Mouse (Mus musculus) Patski (cell line): ENCODE results near the gene Olfr465-ps1. TPM values are rescaled to one million over a fixed set of nuclear protein-coding genes. Genes with fewer than 3 reads are reported as not detected.

Experiments used
- ATAC-seq: fragments of 100-300 bp; one replicate; pipeline ENCODE4 v1.8.0; 2021
- CTCF ChIA-PET: fragments of 350-600 bp; sonication (Branson Sonifier 250); formaldehyde crosslinking; loops from one replicate; lab custom pipeline; 2022; ENCODE audit warnings: inconsistent platforms; lab: Charles Lee
- POLR2A ChIA-PET: fragments of 350-600 bp; sonication (Branson Sonifier 250); formaldehyde crosslinking; loops from one replicate; lab custom pipeline; 2022; ENCODE audit warnings: antibody characterized with exemption, inconsistent platforms; lab: Charles Lee
- DNase-seq: peaks from one replicate; pipeline ENCODE4 v3.0.0-alpha.2; 2011; ENCODE audit warnings: low read depth, low spot score
- H3K27me3 ChIP-seq: fragments of 371-371 bp; one replicate; pipeline ENCODE4 v1.5.1; 2021
- CTCF ChIP-seq: fragments of 100-300 bp; IDR thresholded peaks from one replicate; pipeline ENCODE4 v1.5.1; 2021
- in situ Hi-C: fragments of 300-500 bp; cut with MboI; formaldehyde crosslinking; loops from 3 replicates; pipeline ENCODE4 v1.11.1; 2018; ENCODE audit warnings: low pct_unique_long_range_greater_than_20kb, mixed read lengths
- polyA plus RNA-seq: library from polyadenylated mRNA; unstranded; gene quantifications from one replicate; pipeline ENCODE4 v1.2.3, GENCODE M21; 2021

Olfr465-ps1 gene
- polyA plus RNA-seq, 1 experiment from 2014 or later, result not detected

DNA sequence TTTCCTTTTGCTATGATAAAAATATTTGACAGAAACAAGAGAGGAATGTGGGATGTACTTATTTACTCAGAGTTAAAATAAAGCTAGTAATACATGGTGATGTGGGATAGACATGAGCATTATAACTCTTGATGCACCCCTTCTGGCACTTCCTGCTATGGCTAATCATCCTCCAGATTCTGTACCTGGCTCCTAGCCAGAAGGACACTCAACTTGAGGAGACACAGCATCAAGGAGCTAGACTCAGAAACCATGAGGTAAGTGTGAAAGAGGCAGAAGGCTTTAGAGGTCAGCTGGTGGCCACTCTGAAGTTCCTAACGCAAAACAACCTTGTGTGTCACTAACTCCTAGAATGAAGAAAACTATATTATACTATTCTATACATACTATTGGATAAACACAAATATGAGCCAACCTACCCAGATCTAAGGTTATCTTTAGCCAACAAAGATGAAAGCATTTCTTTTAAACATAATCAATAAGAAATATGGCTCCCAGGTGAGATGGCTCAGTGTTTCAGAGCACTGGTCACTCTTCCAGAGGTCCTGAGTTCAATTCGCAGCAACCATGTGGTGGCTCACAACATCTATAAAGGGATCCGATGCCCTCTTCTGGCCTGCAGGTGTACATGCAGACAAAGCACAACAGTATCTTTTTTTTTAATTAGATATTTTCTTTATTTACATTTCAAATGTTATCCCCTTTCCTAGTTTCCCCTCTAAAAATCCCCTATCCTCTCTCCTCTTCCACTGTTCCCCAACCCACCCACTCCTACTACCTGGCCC, 10.6 kb upstream of the Olfr465-ps1 start:
- H3K27me3 ChIP-seq, result peaks cover 6% of the 10 kb centered on the region
- POLR2A ChIA-PET, result no interaction called here
- CTCF ChIA-PET, result interaction anchor here (0.9 to 2.0 kb wide), 4 partner anchors 9 to 680 kb away, joined by 3 to 5 read pairs (median 3); no protein-coding TSS in a partner anchor
- no peak for DNase-seq
- peak; percentile 61 for TF ChIP-seq CTCF
- ATAC-seq, result peak; percentile 35
- in situ Hi-C loops, result loop anchor here (5.0 to 10.0 kb wide), 3 partner anchors 92 to 812 kb away; partner anchors contain the start of genes Aaed1 and Spata31d1c

DNA sequence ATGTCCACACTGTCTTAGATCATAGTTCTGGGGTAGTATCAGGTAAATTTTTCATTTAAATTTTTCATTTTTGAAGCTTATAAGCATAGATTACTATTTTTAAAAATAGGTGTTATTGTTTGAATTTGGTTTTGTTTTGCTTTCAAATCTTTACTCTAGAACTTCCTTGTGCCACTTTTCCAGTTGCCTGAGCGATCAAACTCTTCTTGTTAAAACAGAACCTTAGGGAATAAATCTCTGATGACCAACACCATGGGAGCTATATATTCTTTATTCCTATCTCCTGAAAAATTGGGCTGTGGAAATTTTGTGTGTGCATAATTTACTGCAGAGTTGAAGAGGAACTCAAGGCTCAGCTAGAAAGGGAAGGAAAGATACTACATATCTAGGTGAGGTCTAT, 12.1 kb downstream of the Olfr465-ps1 start, which contains the start of gene Olfr466:
Gene Olfr466 (plus strand): TSS at position 301 of the 400 bp plus-strand sequence.
- no peak for DNase-seq
- no peak for TF ChIP-seq CTCF
- peaks cover 9% of the 10 kb centered on the region for H3K27me3 ChIP-seq
- in situ Hi-C loops, result no loop called here
- ATAC-seq, result no peak
- POLR2A ChIA-PET, result no interaction called here
- CTCF ChIA-PET, result no interaction called here

DNA sequence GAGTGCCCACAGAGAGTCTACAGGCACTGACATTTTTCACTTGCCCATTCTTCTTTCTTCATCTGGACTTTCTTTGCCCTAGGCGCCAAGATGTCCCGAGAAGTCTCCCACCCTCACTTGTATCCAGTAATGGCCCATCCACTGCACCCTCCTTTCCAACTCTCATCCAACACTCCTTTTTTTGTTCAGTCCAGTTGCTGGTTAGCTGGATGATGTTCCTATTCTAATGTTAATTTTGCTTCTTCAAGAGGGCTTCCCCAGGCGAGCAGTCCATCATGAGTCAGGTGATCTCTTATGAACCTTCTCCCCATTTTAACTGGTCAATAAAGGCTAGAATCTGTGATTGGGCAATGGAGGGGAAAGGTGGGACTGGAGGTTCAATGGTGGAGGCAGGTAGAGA, 36.2 kb downstream of the Olfr465-ps1 start:
- no peaks in the 10 kb centered on the region for H3K27me3 ChIP-seq
- POLR2A ChIA-PET, result no interaction called here
- no peak for TF ChIP-seq CTCF
- in situ Hi-C loops, result no loop called here
- DNase-seq (no peak), ATAC-seq (no peak)
- CTCF ChIA-PET, result no interaction called here

DNA sequence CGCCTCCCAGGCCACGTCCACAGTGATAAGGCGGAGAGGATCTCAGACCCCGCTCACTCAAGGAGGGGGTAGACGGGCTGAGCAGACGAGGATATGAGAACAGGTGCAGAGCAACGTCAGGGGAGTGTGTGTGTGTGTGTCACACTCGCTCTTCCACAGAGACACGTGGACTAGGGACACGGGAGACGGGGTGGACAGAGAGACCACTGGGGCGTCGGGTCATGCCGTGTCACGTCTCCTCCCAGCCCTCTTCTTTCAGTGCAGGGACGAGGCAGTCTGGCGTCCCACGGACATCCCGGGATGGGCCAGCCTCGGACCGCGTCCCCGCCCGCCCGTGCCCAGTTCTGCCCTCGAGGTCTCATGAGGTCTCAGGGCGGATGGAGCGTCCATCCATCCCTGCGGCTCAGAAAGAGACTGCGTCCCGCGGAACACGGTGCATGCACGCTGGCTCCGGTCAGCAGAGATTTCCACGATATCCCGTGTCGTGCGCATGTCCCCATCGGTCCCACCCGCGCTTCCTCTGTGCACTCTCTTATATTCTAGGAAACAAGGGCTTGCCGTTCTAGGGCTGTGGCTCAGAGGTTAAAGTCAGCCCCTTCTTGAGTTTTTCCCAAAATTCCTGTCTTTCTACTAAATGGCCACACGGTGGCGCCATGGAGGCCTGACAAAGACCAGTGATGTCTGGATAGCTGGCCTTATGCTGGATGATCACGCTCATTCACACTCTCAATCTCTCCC, 38.0 kb downstream of the Olfr465-ps1 start:
- ChIA-PET POLR2A (no interaction called here), CTCF (no interaction called here)
- ATAC-seq (no peak), DNase-seq (no peak)
- peak; percentile 56 for TF ChIP-seq CTCF
- H3K27me3 ChIP-seq, result no peaks in the 10 kb centered on the region
- in situ Hi-C loops, result no loop called here

DNA sequence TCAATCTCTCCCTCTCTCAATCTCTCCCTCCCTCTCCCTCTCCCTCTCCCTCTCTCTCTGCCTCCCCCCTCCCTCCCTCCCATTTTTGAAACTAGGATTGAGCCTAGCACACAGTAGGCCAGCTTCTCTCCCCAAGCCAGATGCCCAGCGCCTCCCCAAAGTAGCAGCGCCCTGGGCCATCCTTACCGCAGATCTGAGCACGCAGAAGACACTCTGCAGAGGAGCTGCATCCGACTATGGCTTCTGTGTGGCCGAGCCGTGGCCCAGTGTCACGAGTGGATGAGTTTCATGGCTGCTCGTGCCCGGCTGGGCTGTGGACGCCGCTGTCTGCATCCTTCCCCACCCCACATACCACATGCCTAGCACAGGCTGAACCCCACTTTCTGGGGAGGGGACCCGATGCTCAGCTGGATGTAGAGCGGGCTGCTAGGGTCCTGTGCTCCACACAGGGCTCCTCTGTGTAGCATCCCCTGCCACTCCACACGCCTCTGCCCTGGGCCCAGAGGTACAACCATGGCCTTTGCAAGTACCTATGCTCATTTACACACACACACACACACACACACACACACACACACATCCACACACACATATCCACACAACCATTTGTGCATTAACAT, 38.7 kb downstream of the Olfr465-ps1 start:
- ATAC-seq (no peak), DNase-seq (no peak)
- CTCF ChIA-PET, result no interaction called here
- POLR2A ChIA-PET, result no interaction called here
- in situ Hi-C loops, result no loop called here
- no peak for TF ChIP-seq CTCF
- H3K27me3 ChIP-seq, result no peaks in the 10 kb centered on the region

Other genes with a start within 250 kb of the Olfr465-ps1 start
- not detected for gene Cntnap3, start 234.1 kb upstream of the Olfr465-ps1 start, polyA plus RNA-seq
- gene Spata31, start 220.7 kb upstream of the Olfr465-ps1 start, polyA plus RNA-seq, result not detected
- not detected for gene Spata31d1c, start 105.0 kb upstream of the Olfr465-ps1 start, polyA plus RNA-seq
- not detected for gene Prss47, start 85.3 kb upstream of the Olfr465-ps1 start, polyA plus RNA-seq
- gene Mfsd14b, start 25.1 kb upstream of the Olfr465-ps1 start, polyA plus RNA-seq, result 33.1 TPM
- not detected for gene Olfr466, start 12.2 kb downstream of the Olfr465-ps1 start, polyA plus RNA-seq
- gene Nlrp4f, start 67.9 kb downstream of the Olfr465-ps1 start, polyA plus RNA-seq, result not detected
- gene Gm10775, start 121.5 kb downstream of the Olfr465-ps1 start, polyA plus RNA-seq, result not detected
- 26.6 TPM for gene Zfp369, start 140.7 kb downstream of the Olfr465-ps1 start, polyA plus RNA-seq